Mouse (Mus musculus): ENCODE results near the gene Gm11567. TPM values are rescaled to one million over a fixed set of nuclear protein-coding genes. Genes with fewer than 3 reads are reported as not detected.

Gene Gm11567
- not detected in 2 replicates for polyA plus RNA-seq (2012; rRNA removed)

DNA sequence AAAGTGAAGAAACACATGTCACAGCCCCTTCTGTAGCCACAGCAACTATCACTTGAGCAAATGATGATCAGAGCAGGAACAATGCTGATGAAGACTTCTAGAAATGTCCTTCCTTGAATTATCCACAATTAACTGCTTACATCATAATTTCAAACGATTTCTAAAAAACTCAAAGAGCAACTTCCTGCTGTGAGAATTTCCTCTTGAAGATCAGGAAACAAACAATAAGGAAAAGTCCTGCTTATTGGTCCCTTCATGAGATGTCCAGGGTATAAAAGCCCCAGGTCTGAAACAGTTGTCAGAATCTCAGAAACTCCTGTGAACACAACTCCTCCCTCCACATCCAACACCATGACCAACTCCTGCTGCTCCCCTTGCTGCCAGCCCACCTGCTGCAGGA, at the start of gene Gm11567:
Gene Gm11567 (plus strand): TSS at position 301 of the 400 bp plus-strand sequence.

DNA sequence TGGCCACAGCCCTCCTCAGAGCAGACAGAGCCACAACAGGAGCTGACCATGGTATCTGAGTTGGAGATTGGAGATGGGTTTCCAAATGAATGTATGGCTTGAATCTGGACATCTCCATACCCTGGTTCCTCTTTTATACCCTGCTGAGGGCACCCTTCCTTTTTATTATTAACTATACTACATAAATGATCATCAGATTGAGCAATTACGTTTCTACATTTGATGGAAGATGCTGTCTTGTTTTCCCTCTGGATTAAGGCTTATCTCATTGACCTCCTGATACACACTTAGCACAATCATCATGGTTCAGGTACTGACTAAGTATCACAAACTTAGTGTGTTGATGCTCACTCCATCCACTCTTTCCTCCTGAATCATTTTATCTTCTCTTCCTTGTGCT, 41.0 kb upstream of the Gm11567 start, which contains the start of gene 2300003K06Rik:
Gene 2300003K06Rik (minus strand): TSS at position 101 of the 400 bp plus-strand sequence.

DNA sequence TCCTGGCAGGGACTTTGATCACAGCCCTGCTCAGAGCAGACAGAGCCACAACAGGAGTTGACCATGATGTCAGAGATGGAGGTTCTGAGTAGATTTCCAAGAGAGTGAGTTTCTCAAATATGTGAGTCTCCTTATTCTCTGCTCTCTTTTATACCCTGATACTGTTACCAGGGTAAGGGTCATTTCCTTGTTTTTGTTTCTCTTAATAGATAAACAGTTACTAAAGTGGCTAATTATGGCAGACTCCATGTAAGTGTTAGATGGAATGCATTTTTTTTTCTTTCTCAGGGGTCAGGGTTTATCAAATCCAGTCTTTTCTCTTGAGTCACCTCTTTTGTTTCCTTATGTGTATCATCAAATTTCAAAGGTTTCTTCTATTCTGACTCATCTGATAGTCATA, 27.5 kb upstream of the Gm11567 start, which contains the start of gene Krtap4-16:
Gene Krtap4-16 (minus strand): TSS at position 101 of the 400 bp plus-strand sequence.

DNA sequence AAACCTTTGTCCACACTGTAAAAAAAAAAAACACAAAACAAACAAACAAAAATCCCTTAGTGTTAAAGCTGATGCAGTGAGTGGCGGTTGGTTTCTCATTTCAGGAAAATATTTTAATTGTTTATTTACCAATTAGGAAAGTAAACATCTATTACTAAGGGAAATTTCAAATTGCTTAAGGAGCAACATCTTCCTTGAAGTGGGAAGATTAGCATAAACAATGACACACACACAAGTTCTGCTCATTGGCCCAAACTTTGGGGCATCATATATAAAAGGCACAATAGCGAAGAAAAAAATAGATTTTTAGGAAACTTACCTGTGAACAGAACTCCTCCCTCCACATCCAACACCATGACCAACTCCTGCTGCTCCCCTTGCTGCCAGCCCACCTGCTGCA, 21.4 kb upstream of the Gm11567 start, which contains the start of gene Gm11568:
Gene Gm11568 (plus strand): TSS at position 301 of the 400 bp plus-strand sequence.

DNA sequence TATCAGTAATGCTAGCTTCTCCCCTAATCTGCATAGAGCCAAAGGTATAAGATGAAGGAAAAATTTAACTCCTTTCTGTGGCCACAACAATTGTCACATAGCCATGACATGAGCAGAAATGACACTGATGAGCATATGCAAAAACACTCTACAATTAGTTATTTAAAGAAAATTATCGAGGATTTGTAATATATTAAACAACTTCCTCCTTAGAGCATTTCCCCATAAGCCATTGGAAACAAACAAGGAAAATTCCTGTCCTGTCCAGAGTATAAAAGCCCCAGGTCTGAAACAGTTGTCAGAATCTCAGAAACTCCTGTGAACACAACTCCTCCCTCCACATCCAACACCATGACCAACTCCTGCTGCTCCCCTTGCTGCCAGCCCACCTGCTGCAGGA, 14.8 kb upstream of the Gm11567 start, which contains the start of gene Gm11559:
Gene Gm11559 (plus strand): TSS at position 301 of the 400 bp plus-strand sequence.

DNA sequence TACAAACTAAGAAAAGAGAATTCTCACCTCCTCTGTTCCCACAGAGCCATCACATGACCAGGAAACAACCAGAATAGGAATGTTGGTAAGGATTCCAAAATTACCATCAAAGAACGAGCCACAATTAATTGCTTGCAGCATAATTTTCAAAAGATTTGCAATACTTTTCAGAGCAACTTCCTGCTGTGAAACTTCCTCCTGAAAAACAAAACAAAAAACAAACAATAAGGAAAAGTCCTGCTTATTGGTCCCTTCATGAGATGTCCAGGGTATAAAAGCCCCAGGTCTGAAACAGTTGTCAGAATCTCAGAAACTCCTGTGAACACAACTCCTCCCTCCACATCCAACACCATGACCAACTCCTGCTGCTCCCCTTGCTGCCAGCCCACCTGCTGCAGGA, 5.9 kb upstream of the Gm11567 start, which contains the start of gene Krtap9-1:
Gene Krtap9-1 (plus strand): TSS at position 301 of the 400 bp plus-strand sequence.

DNA sequence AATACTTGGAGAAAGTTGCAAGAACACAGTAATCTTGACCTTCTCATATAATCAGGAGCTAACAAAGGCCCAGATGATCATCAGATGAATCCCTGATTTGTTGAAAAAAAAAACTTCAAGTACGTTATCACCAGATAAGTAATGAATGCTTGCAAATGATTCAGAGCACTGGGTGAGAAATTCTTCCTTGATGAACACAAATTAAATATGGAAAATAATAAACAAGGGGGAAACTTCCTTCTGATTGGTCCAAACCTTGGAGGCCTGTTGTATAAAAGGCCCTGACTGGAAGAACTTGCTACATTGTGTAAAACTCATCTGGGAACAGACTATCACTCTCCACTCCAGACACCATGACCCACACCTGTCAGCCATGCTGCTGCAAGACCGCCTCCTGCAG, 28.6 kb downstream of the Gm11567 start, which contains the start of gene Krtap31-1:
Gene Krtap31-1 (plus strand): TSS at position 301 of the 400 bp plus-strand sequence.

DNA sequence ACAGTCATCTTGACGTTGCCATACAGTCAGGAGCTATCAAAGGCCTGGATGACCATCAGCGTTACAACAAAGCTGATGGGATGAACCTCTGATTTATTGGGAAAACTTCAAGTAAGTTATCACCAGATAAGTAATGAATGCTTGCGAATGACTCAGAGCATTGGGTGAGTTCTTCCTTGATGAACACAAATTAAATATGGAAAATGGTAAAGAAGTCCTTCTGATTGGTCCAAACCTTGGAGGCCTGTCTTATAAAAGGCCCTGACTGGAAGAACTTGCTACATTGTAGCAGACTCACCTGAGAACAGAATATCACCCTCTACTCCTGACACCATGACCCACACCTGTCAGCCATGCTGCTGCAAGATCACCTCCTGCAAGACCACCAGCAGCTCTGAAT, 35.5 kb downstream of the Gm11567 start, which contains the start of gene Gm11565:
Gene Gm11565 (plus strand): TSS at position 301 of the 400 bp plus-strand sequence.

Other genes with a start within 250 kb of the Gm11567 start
- not detected in 2 replicates for gene Krtap4-2, start 244.1 kb upstream of the Gm11567 start, polyA plus RNA-seq (2012; rRNA removed)
- not detected in 2 replicates for gene Krtap4-7, start 235.1 kb upstream of the Gm11567 start, polyA plus RNA-seq (2012; rRNA removed)
- not detected in 2 replicates for gene Gm11555, start 229.0 kb upstream of the Gm11567 start, polyA plus RNA-seq (2012; rRNA removed)
- not detected in 2 replicates for gene Gm11563, start 220.2 kb upstream of the Gm11567 start, polyA plus RNA-seq (2012; rRNA removed)
- not detected in 2 replicates for gene Krtap4-6, start 213.2 kb upstream of the Gm11567 start, polyA plus RNA-seq (2012; rRNA removed)
- not detected in 2 replicates for gene Gm14190, start 188.4 kb upstream of the Gm11567 start, polyA plus RNA-seq (2012; rRNA removed)
- gene Gm14180, start 144.9 kb upstream of the Gm11567 start, polyA plus RNA-seq (2012; rRNA removed): not detected in 2 replicates
- gene Gm11595, start 106.3 kb upstream of the Gm11567 start, polyA plus RNA-seq (2012; rRNA removed): not detected in 2 replicates
- gene Krtap4-8, start 98.5 kb upstream of the Gm11567 start, polyA plus RNA-seq (2012; rRNA removed): not detected in 2 replicates
- gene Krtap4-9, start 94.0 kb upstream of the Gm11567 start, polyA plus RNA-seq (2012; rRNA removed): not detected in 2 replicates
- not detected in 2 replicates for gene Gm11596, start 85.7 kb upstream of the Gm11567 start, polyA plus RNA-seq (2012; rRNA removed)
- gene Gm11569, start 80.3 kb upstream of the Gm11567 start, polyA plus RNA-seq (2012; rRNA removed): 0.33 TPM in 1 of 2 replicates, not detected in the other
- not detected in 2 replicates for gene Gm11554, start 74.7 kb upstream of the Gm11567 start, polyA plus RNA-seq (2012; rRNA removed)
- gene Krtap4-13, start 69.3 kb upstream of the Gm11567 start, polyA plus RNA-seq (2012; rRNA removed): not detected in 2 replicates
- not detected in 2 replicates for gene Gm11564, start 63.5 kb upstream of the Gm11567 start, polyA plus RNA-seq (2012; rRNA removed)
- not detected in 2 replicates for gene 2300003K06Rik, start 41.1 kb upstream of the Gm11567 start, polyA plus RNA-seq (2012; rRNA removed)
- 0.13 TPM in 1 of 2 replicates, not detected in the other for gene Krtap4-16, start 27.6 kb upstream of the Gm11567 start, polyA plus RNA-seq (2012; rRNA removed)
- not detected in 2 replicates for gene Gm11568, start 21.3 kb upstream of the Gm11567 start, polyA plus RNA-seq (2012; rRNA removed)
- gene Gm11559, start 14.7 kb upstream of the Gm11567 start, polyA plus RNA-seq (2012; rRNA removed): not detected in 2 replicates
- gene Krtap9-1, start 5.8 kb upstream of the Gm11567 start, polyA plus RNA-seq (2012; rRNA removed): not detected in 2 replicates
- not detected in 2 replicates for gene Krtap31-1, start 28.7 kb downstream of the Gm11567 start, polyA plus RNA-seq (2012; rRNA removed)
- not detected in 2 replicates for gene Gm11565, start 35.6 kb downstream of the Gm11567 start, polyA plus RNA-seq (2012; rRNA removed)
- not detected in 2 replicates for gene Krtap31-2, start 57.1 kb downstream of the Gm11567 start, polyA plus RNA-seq (2012; rRNA removed)
- gene Krtap9-5, start 69.3 kb downstream of the Gm11567 start, polyA plus RNA-seq (2012; rRNA removed): not detected in 2 replicates
- not detected in 2 replicates for gene Krtap29-1, start 99.9 kb downstream of the Gm11567 start, polyA plus RNA-seq (2012; rRNA removed)
- not detected in 2 replicates for gene Krtap16-1, start 107.4 kb downstream of the Gm11567 start, polyA plus RNA-seq (2012; rRNA removed)
- gene Krtap17-1, start 114.8 kb downstream of the Gm11567 start, polyA plus RNA-seq (2012; rRNA removed): 0.32 TPM in 1 of 2 replicates, not detected in the other
- not detected in 2 replicates for gene Krt33a, start 137.0 kb downstream of the Gm11567 start, polyA plus RNA-seq (2012; rRNA removed)
- gene Krt33b, start 150.7 kb downstream of the Gm11567 start, polyA plus RNA-seq (2012; rRNA removed): not detected in 2 replicates
- gene Krt34, start 162.4 kb downstream of the Gm11567 start, polyA plus RNA-seq (2012; rRNA removed): not detected in 2 replicates
- gene Krt31, start 171.4 kb downstream of the Gm11567 start, polyA plus RNA-seq (2012; rRNA removed): not detected in 2 replicates
- not detected in 2 replicates for gene Krt32, start 209.0 kb downstream of the Gm11567 start, polyA plus RNA-seq (2012; rRNA removed)
- gene Krt35, start 217.1 kb downstream of the Gm11567 start, polyA plus RNA-seq (2012; rRNA removed): not detected in 2 replicates
- gene Krt36, start 226.4 kb downstream of the Gm11567 start, polyA plus RNA-seq (2012; rRNA removed): 0.98 and 1.9 TPM in 2 replicates
- 0.08 and 0.31 TPM in 2 replicates for gene Krt13, start 242.4 kb downstream of the Gm11567 start, polyA plus RNA-seq (2012; rRNA removed)